Mouse (Mus musculus) ES-E14 (cell line): ENCODE results near the gene Epb41l4b.

Experiments
- HCFC1 ChIP-seq: IDR thresholded peaks from 2 replicates; pipeline ENCODE4 v1.6.1; 2012; ENCODE audit warnings: low read length, inconsistent platforms, borderline replicate concordance; ENCODE audit not compliant: insufficient read depth
- ZC3H11A ChIP-seq: IDR thresholded peaks from 2 replicates; pipeline ENCODE4 v1.6.1; 2012; ENCODE audit warnings: low read depth, mild to moderate bottlenecking, inconsistent platforms, low read length, borderline replicate concordance
- ZNF384 ChIP-seq: IDR thresholded peaks from 2 replicates; pipeline ENCODE4 v1.6.1; 2012; ENCODE audit warnings: low read depth, low read length, inconsistent platforms

GRCm38 (mm10) chr4:57015032-57015431 lies 128.2 kb downstream of the Epb41l4b start:
- TF ChIP-seq HCFC1 (no peak), ZNF384 (no peak), ZC3H11A (no peak)
